ENCODE assay signal across 21 mouse cellular contexts in genomic region chr1:132101953-132102697, GRCm38 (mm10). TPM values are rescaled to one million over a fixed set of nuclear protein-coding genes. Genes with fewer than 3 reads are reported as not detected.
DNase-seq lines count a peak whose midpoint lies in the region; ATAC-seq and TF ChIP-seq lines count a peak whose summit lies in the region.
"Had no signal": no experiment of that assay in that cellular context is flagged by ENCODE, and none has a peak within 500 bp of the region (broad histone marks: within the 10 kb centered on the region; RNA-seq: fewer than 3 reads in every experiment).

No protein-coding gene starts in this region.

- H3K27me3 ChIP-seq in kidney, embryonic 14.5 days (ENCODE audit: control insufficient read depth, insufficient read depth, low read length), result no peaks in the 10 kb centered on the region
- no peaks in the 10 kb centered on the region for H3K27me3 ChIP-seq in kidney, adult 2 months (replicated peaks; ENCODE audit: control insufficient read depth, insufficient read depth, low read length)
- no peaks in the 10 kb centered on the region for H3K27me3 ChIP-seq in lung, embryonic 14.5 days (ENCODE audit: insufficient read depth, low read length)
- H3K27me3 ChIP-seq: embryonic facial prominence, embryonic 13.5 days had no signal

- no peak for TF ChIP-seq CTCF in kidney, adult 2 months (conservative IDR thresholded peaks at IDR 0.05; ENCODE audit: insufficient read depth, insufficient read length, low read depth, low read length)
- no peak for TF ChIP-seq CTCF in lung, embryonic 14.5 days (IDR thresholded peaks at IDR 0.05; ENCODE audit: low read depth)

- TF ChIP-seq POLR2A in kidney, adult 2 months (IDR thresholded peaks at IDR 0.05; ENCODE audit: low read depth, low read length), result no peak

- no peak overlapping the region for H3K4me2 ChIP-seq in kidney, embryonic 14.5 days (replicated peaks; ENCODE audit: low read depth, low read length)
- no peak overlapping the region for H3K4me2 ChIP-seq in lung, embryonic 14.5 days
- H3K4me2 ChIP-seq: embryonic facial prominence, embryonic 13.5 days; limb, embryonic 13.5 days had no signal

- no peaks in the 10 kb centered on the region for H3K4me1 ChIP-seq in kidney, embryonic 14.5 days (ENCODE audit: control insufficient read depth, insufficient read depth, low read length)
- no peaks in the 10 kb centered on the region for H3K4me1 ChIP-seq in kidney, adult 2 months (ENCODE audit: control insufficient read depth, insufficient read depth, low read length)
- no peaks in the 10 kb centered on the region for H3K4me1 ChIP-seq in lung, embryonic 14.5 days (ENCODE audit: insufficient read depth)
- H3K4me1 ChIP-seq: embryonic facial prominence, embryonic 13.5 days; forebrain, embryonic 10.5 days; limb, embryonic 13.5 days had no signal

- no peaks in the 10 kb centered on the region for H3K36me3 ChIP-seq in kidney, embryonic 14.5 days (ENCODE audit: control insufficient read depth, insufficient read depth, low read length)
- H3K36me3 ChIP-seq in kidney, adult 2 months (ENCODE audit: control insufficient read depth, insufficient read depth, low read length), result no peaks in the 10 kb centered on the region
- H3K36me3 ChIP-seq in lung, embryonic 14.5 days (ENCODE audit: insufficient read depth), result no peaks in the 10 kb centered on the region
- H3K36me3 ChIP-seq: embryonic facial prominence, embryonic 13.5 days; forebrain, embryonic 10.5 days; limb, embryonic 13.5 days had no signal

- no peak overlapping the region for H3K9ac ChIP-seq in kidney, embryonic 14.5 days (ENCODE audit: low read depth, low read length)
- no peak overlapping the region for H3K9ac ChIP-seq in lung, embryonic 14.5 days
- H3K9ac ChIP-seq: embryonic facial prominence, embryonic 13.5 days; limb, embryonic 13.5 days had no signal

- 65% methylated on average over 6 of the region's 6 CpGs for WGBS in kidney, embryonic 14.5 days
- WGBS in kidney, adult 2 months, result 76% methylated on average over 6 of the region's 6 CpGs
- 59% methylated on average over 6 of the region's 6 CpGs for whole genome bisulfite sequencing in lung, embryonic 14.5 days

- no peak for DNase-seq in kidney, adult 2 months
- DNase-seq in lung, embryonic 14.5 days, result peak; percentile 16
- DNase-seq in lung, postnatal 14 days, result no peak
- DNase-seq in thymus, postnatal 25 days, result peak; percentile 70
- DNase-seq in lung, postnatal 25 days (ENCODE audit: low spot score), result no peak
- DNase-seq in right cerebral cortex, postnatal 14 days, result no peak
- DNase-seq: adrenal gland, postnatal 25 days; cerebellum, adult 2 months; gastrocnemius, postnatal 25 days; heart, postnatal 36 days; kidney, postnatal 10 days; right cerebral cortex, adult 18-20 months; spleen, adult 18-20 months had no signal

- H3K27ac ChIP-seq in kidney, embryonic 14.5 days (ENCODE audit: low read depth, low read length), result no peak overlapping the region
- no peak overlapping the region for H3K27ac ChIP-seq in kidney, adult 2 months (ENCODE audit: insufficient read depth, low read depth, low read length)
- H3K27ac ChIP-seq in lung, embryonic 14.5 days (ENCODE audit: low read depth), result no peak overlapping the region
- H3K27ac ChIP-seq: embryonic facial prominence, embryonic 13.5 days; forebrain, embryonic 10.5 days; left cerebral cortex, adult 2 months; limb, embryonic 13.5 days had no signal

- ATAC-seq in kidney, embryonic 14.5 days (ENCODE audit: low FRiP score, low TSS enrichment), result peak; percentile 72; the same call in 1 of the 2 replicates
- ATAC-seq in lung, embryonic 14.5 days (ENCODE audit: insufficient read depth), result no peak
- peak; percentile 58 to 59 for ATAC-seq in hematopoietic stem cell, adult 5-6 weeks (replicated peaks in 1 of 2; ENCODE audit: insufficient read depth in 1 of 2, low FRiP score in 2 of 2, low TSS enrichment in 1 of 2, low read depth in 1 of 2, poor library complexity in 2 of 2, severe bottlenecking in 2 of 2)
- ATAC-seq: midbrain, embryonic 16.5 days had no signal

- no peak overlapping the region for H3K4me3 ChIP-seq in kidney, embryonic 14.5 days (ENCODE audit: low read length)
- no peak overlapping the region for H3K4me3 ChIP-seq in kidney, adult 2 months (ENCODE audit: insufficient read depth, low read depth, low read length)
- H3K4me3 ChIP-seq in lung, embryonic 14.5 days (ENCODE audit: low read depth, low read length), result no peak overlapping the region
- H3K4me3 ChIP-seq: embryonic facial prominence, embryonic 13.5 days; forebrain, embryonic 10.5 days; left cerebral cortex, adult 2 months; limb, embryonic 13.5 days; megakaryocyte, embryonic 14.5 days had no signal

- no peaks in the 10 kb centered on the region for H3K9me3 ChIP-seq in kidney, embryonic 14.5 days (ENCODE audit: control insufficient read depth, low read length)
- no peaks in the 10 kb centered on the region for H3K9me3 ChIP-seq in lung, embryonic 14.5 days (ENCODE audit: low read depth, low read length)
- H3K9me3 ChIP-seq: embryonic facial prominence, embryonic 13.5 days had no signal

RNA-seq across cellular contexts. Expression of gene Mfsd4a, which starts 34.3 kb away (rescaled TPM):
- polyA plus RNA-seq in kidney, embryonic 14.5 days (2014; fragmentation: Nextera tagmentation; extraction: Ambion mirVana), result 5.4 and 19.7 TPM in 2 replicates
- polyA plus RNA-seq in kidney, adult 2 months (2012; rRNA removed), result 64.1 and 84.5 TPM in 2 replicates
- polyA plus RNA-seq in lung, embryonic 14.5 days (2014; fragmentation: Nextera tagmentation; extraction: Ambion mirVana), result 23.6 and 23.8 TPM in 2 replicates
- 0.79 and 2.9 TPM in 2 replicates for total RNA-seq in hematopoietic stem cell, adult 5-6 weeks (2017)

RNA-seq across cellular contexts. Expression of gene Cdk18, which starts 37.4 kb away (rescaled TPM):
- polyA plus RNA-seq in kidney, embryonic 14.5 days (2014; fragmentation: Nextera tagmentation; extraction: Ambion mirVana), result 6.3 and 6.5 TPM in 2 replicates
- polyA plus RNA-seq in kidney, adult 2 months (2012; rRNA removed), result 69.3 and 73.8 TPM in 2 replicates
- 7.3 and 8.0 TPM in 2 replicates for polyA plus RNA-seq in lung, embryonic 14.5 days (2014; fragmentation: Nextera tagmentation; extraction: Ambion mirVana)
- total RNA-seq in hematopoietic stem cell, adult 5-6 weeks (2017), result 4.5 and 6.4 TPM in 2 replicates

Comparison
In these comparisons a context has a peak if more than half of its experiments do, and no peak if none do; other contexts are left out.
1. DNase-seq: peak in lung, embryonic 14.5 days (single experiment) and thymus, postnatal 25 days (single experiment); none in kidney, adult 2 months (single experiment), lung, postnatal 14 days (single experiment), lung, postnatal 25 days (single experiment) and right cerebral cortex, postnatal 14 days (single experiment).